Mouse (Mus musculus) intestine, postnatal 0 days (tissue): Measurements from ENCODE around the gene Frrs1l. TPM values are rescaled to one million over a fixed set of nuclear protein-coding genes. Genes with fewer than 3 reads are reported as not detected.

ENCODE experiments used
- ATAC-seq: fragments of 200-750 bp; cut with Nextera tagmentation; 2 replicates; pipeline ENCODE4 v1.8.0; 2017; ENCODE audit warnings: mild to moderate bottlenecking, moderate TSS enrichment, moderate library complexity
- H3K27ac ChIP-seq: fragments of 300-500 bp; sonication (generic); 2 replicates; pipeline ENCODE4 v1.5.1; 2014; ENCODE audit warnings: mild to moderate bottlenecking, low read depth, low read length, moderate library complexity
- H3K27me3 ChIP-seq: fragments of 300-500 bp; sonication (generic); replicated peaks from 2 replicates; pipeline ENCODE4 v1.6.1; 2014; ENCODE audit warnings: low read length, mixed read lengths; ENCODE audit not compliant: control insufficient read depth, insufficient read depth
- H3K36me3 ChIP-seq: fragments of 300-500 bp; sonication (generic); 2 replicates; pipeline ENCODE4 v1.6.1; 2014; ENCODE audit warnings: mild to moderate bottlenecking, moderate library complexity; ENCODE audit not compliant: control insufficient read depth, insufficient read depth
- H3K4me1 ChIP-seq: fragments of 300-500 bp; sonication (generic); replicated peaks from 2 replicates; pipeline ENCODE4 v1.6.1; 2014; ENCODE audit warnings: antibody characterized with exemption, low read length, mixed read lengths; ENCODE audit not compliant: control insufficient read depth, insufficient read depth
- H3K4me2 ChIP-seq: fragments of 300-500 bp; sonication (generic); replicated peaks from 2 replicates; pipeline ENCODE4 v1.6.1; 2014; ENCODE audit warnings: low read depth, mild to moderate bottlenecking, moderate library complexity
- H3K4me3 ChIP-seq: fragments of 300-500 bp; sonication (generic); 2 replicates; pipeline ENCODE4 v1.5.1; 2014; ENCODE audit warnings: low read depth, low read length
- H3K9ac ChIP-seq: fragments of 300-500 bp; sonication (generic); 2 replicates; pipeline ENCODE4 v1.6.1; 2014; ENCODE audit warnings: mild to moderate bottlenecking, low read depth, low read length
- H3K9me3 ChIP-seq: fragments of 300-500 bp; sonication (generic); 2 replicates; pipeline ENCODE4 v1.6.1; 2016; ENCODE audit warnings: mixed run types; ENCODE audit not compliant: control insufficient read depth
- CTCF ChIP-seq: sonication (generic); IDR thresholded peaks from 2 replicates; pipeline ENCODE4 v1.5.1; 2016; ENCODE audit warnings: low read depth, mild to moderate bottlenecking, control low read depth, antibody characterized with exemption, moderate library complexity
- WGBS: fragments of 180-500 bp; shearing (Covaris S2); extraction: QIAGEN DNeasy Blood & Tissue Kit; methylation state at CpG from one replicate; pipeline ENCODE4 v1.1.7; 2014; 5-methylcytosine and 5-hydroxymethylcytosine counted together
- polyA plus RNA-seq: library from polyadenylated mRNA; unstranded; fragments of >200 nt; fragmentation: Nextera tagmentation; extraction: Ambion mirVana; gene quantifications from 2 replicates; pipeline ENCODE4 v1.2.1, GENCODE M21; 2015

Gene Frrs1l
- polyA plus RNA-seq, 1 experiment from 2014 or later = 0.18 TPM

- Histone ChIP-seq H3K4me1 (no peaks in the 10 kb centered on the region), H3K9ac (no peak overlapping the region), H3K36me3 (peaks cover 71% of the 10 kb centered on the region), H3K4me3 (no peak overlapping the region), H3K9me3 (no peaks in the 10 kb centered on the region), H3K27me3 (no peaks in the 10 kb centered on the region), H3K27ac (no peak overlapping the region), H3K4me2 (no peak overlapping the region)
- 94% methylated on average over 7 of the region's 7 CpGs for WGBS
- no peak for ATAC-seq
- no peak for TF ChIP-seq CTCF
These were observed 77.7 kb downstream of the Frrs1l start for GRCm38 (mm10) chr4:56912382-56913001.

- no peak overlapping the region for H3K4me3 ChIP-seq
- H3K4me1 ChIP-seq = no peaks in the 10 kb centered on the region
- ATAC-seq = no peak
- WGBS = 65% methylated on average over 3 of the region's 3 CpGs
- no peaks in the 10 kb centered on the region for H3K9me3 ChIP-seq
- H3K27ac ChIP-seq = no peak overlapping the region
- no peak overlapping the region for H3K9ac ChIP-seq
- H3K4me2 ChIP-seq = no peak overlapping the region
- H3K36me3 ChIP-seq = peaks cover 69% of the 10 kb centered on the region
- no peaks in the 10 kb centered on the region for H3K27me3 ChIP-seq
- no peak for TF ChIP-seq CTCF
These were observed 80.6 kb downstream of the Frrs1l start for GRCm38 (mm10) chr4:56909568-56909967.

- no peaks in the 10 kb centered on the region for H3K27me3 ChIP-seq
- H3K9ac ChIP-seq = no peak overlapping the region
- no peak for ATAC-seq
- no peak for TF ChIP-seq CTCF
- H3K4me2 ChIP-seq = no peak overlapping the region
- no peaks in the 10 kb centered on the region for H3K9me3 ChIP-seq
- peaks cover 75% of the 10 kb centered on the region for H3K36me3 ChIP-seq
- no peak overlapping the region for H3K27ac ChIP-seq
- WGBS = 84% methylated on average over 5 of the region's 5 CpGs
- H3K4me1 ChIP-seq = no peaks in the 10 kb centered on the region
- H3K4me3 ChIP-seq = no peak overlapping the region
These were observed 82.5 kb downstream of the Frrs1l start for GRCm38 (mm10) chr4:56907671-56908070.

Other genes starting within 250 kb of the Frrs1l start
- gene Actl7b, start 248.9 kb downstream of the Frrs1l start, polyA plus RNA-seq = not detected in 2 replicates
- gene Actl7a, start 247.0 kb downstream of the Frrs1l start, polyA plus RNA-seq = not detected in 2 replicates
- 9.7 and 10.2 TPM in 2 replicates for gene Elp1, start 188.1 kb downstream of the Frrs1l start, polyA plus RNA-seq
- gene Fam206a, start 188.0 kb downstream of the Frrs1l start, polyA plus RNA-seq = 3.7 and 5.1 TPM in 2 replicates
- 9.7 and 10.1 TPM in 2 replicates for gene Ctnnal1, start 125.2 kb downstream of the Frrs1l start, polyA plus RNA-seq
- gene Tmem245, start 43.0 kb downstream of the Frrs1l start, polyA plus RNA-seq = 3.3 and 3.6 TPM in 2 replicates
- gene Epb41l4b, start 153.0 kb upstream of the Frrs1l start, polyA plus RNA-seq = 47.7 and 47.8 TPM in 2 replicates